Mouse (Mus musculus) megakaryocyte progenitor cell, adult 5-6 weeks (primary cell): ENCODE data around the gene Clstn3. TPM values are rescaled to one million over a fixed set of nuclear protein-coding genes. Genes with fewer than 3 reads are reported as not detected.
A peak's percentile ranks its signal among the peaks of the same experiment; 100 is the strongest.
"Not testable (repeated sequence)": the region's sequence is repeated elsewhere in the genome, so short reads cannot be mapped to it uniquely, and the experiment has no call there.

Experiments
- ATAC-seq: replicated peaks from 2 replicates; pipeline ENCODE4 v1.8.0; 2016; ENCODE audit warnings: mild to moderate bottlenecking, moderate TSS enrichment, inconsistent platforms; ENCODE audit not compliant: poor library complexity
- total RNA-seq, 2 experiments: library from RNA; stranded (forward) in 1 of 2; stranded (reverse) in 1 of 2; fragments of 157-497, 149-512 nt in 1 of 2; fragments of 200-1000 nt in 1 of 2; gene quantifications; 2 replicates each; pipeline versions ENCODE4 v1.2.3 to v1.2.4; 2015 to 2017

Gene Clstn3
- total RNA-seq (2015) = 5.1 and 8.7 TPM in 2 replicates
- total RNA-seq (2017) = 6.8 and 10.4 TPM in 2 replicates

GRCm38 (mm10) chr6:124464305-124465271 lies at the start of gene Clstn3:
Gene Clstn3 (minus strand): TSS chr6:124464794.
- ATAC-seq = peak; percentile 94

- ATAC-seq = peak; percentile 78
Observed at GRCm38 (mm10) chr6:124512355-124512836, 47.8 kb upstream of the Clstn3 start, which contains the start of gene C1ra. Gene C1ra (plus strand): TSS chr6:124512405.

- ATAC-seq = no peak
Observed at GRCm38 (mm10) chr6:124511936-124512335, 47.3 kb upstream of the Clstn3 start.

DNA sequence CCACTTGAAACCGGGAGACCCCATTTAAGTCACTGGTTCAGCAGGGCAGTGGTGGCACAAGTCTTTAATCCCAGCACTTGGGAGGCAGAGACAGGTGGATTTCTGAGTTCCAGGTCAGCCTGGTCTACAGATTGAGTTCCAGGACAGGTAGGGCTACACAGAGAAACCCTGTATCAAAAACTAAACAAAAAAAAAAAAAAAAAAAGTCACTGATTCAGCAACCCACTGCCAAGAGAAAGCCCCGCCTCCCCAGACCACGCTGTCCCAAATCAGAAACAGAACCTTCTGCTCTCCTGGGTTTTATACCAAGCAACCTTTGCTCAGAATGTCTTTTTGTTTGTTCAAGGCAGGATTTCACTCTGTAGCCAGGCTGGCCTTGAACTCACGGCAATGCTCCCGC lies 44.6 kb upstream of the Clstn3 start:
- ATAC-seq = not testable (repeated sequence)

DNA sequence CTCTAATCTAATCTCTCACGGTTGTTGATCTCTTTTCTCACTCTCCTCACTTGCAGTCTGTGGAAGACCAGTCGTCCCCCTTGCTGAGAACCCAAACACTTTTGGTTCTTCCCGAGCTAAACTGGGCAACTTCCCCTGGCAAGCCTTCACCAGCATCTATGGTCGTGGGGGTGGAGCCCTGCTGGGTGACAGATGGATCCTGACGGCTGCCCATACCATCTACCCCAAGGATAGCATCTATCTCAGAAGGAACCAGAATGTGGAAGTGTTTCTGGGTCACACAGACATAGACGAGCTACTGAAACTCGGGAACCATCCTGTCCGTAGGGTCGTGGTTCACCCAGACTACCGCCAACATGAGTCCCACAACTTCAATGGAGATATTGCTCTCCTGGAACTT lies 43.7 kb upstream of the Clstn3 start:
- 0 out of 2 replicates have a peak, but pooled peaks have one; percentile 29 for ATAC-seq

GRCm38 (mm10) chr6:124506991-124507390 lies 42.4 kb upstream of the Clstn3 start:
- ATAC-seq = no peak

DNA sequence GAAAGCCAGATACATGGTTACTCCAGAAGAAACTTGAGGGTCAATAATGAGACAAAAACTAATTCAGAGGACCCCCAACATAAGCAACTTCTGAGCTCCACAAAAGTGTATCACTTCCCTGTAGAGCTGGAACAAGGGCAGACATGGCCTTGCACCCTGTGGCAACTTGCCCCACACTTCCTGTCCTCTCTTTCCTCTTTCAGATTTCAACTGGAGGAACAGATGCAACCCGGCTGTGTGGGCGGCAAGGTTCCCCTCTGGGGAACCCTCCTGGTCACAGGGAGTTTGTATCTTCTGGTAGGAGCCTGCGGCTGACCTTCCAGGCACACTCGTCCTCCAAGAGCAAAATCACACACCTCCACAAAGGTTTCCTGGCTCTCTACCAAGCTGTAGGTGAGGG lies 40.4 kb upstream of the Clstn3 start:
- ATAC-seq = peak; percentile 96

DNA sequence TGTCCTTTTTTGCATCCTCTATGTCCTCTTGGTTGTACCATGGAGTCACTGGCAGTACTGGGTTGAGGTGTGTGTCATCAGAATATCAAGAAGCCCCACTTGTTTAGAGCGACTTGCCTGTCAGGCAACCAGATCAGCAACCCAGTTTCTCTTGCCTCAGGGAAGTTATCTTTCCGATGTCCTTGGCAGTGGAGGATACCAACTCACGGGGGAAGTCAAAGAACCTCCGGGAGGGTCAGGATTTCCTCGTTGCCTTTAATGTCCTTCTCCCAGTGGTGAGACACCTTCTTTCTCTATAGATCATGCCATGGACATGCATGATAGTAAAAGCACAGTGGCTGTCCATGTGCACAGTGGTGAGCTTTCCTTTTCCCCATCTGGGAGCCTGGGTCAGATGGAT lies 37.4 kb upstream of the Clstn3 start:
- ATAC-seq = no peak

GRCm38 (mm10) chr6:124501473-124501872 lies 36.9 kb upstream of the Clstn3 start:
- no peak for ATAC-seq

DNA sequence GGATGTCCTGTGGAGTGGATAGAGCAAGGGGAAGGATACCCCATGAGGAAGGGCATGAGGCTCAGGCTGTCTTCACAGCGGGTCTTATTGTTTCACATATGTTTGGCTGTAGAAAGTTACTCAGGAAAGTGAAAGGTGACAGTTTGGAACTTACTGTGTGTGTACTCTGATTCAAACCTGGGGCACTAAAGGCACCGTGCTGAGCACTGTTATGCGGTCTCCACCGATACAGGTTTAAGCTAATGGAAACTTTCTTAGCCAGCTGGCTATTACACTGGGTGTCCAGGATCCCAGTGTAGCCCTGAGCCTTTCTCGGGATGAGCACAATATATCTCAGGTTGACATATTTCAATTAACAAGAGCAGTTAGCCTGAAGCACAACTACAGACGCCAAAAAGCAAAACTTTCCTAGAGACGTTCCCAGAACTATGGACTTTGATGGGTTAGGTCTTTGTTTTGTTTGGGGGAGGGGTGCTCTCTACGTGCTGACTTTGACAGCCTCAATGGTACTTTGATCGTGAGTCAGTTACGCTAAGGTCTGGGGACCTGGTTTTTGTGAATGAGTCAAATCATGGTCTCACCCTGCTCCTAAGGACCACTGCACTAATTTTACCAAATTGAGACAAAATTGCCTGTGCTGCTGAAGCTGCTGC lies 35.4 kb upstream of the Clstn3 start:
- no peak for ATAC-seq

- peak; percentile 53 for ATAC-seq
Observed at GRCm38 (mm10) chr6:124496054-124496453, 31.5 kb upstream of the Clstn3 start.

DNA sequence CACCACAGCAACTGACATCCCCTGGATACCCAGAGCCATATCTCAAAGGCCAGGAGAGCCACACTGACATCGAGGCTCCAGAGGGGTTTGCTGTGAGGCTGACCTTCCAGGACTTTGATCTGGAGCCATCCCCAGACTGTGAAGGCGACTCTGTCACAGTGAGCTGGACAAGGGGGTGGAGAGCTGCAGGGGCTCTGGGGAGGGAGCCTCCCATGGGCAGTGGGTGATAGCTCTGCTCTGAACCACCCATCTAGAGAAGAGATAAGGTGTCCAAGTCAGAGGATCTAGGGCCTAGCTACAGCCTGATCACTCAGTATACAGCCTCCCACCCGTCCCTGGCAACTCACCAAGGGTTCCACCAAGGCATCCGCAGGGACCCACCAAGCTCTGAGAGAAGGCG lies 29.3 kb upstream of the Clstn3 start:
- ATAC-seq = no peak

GRCm38 (mm10) chr6:124492842-124493561 lies 28.4 kb upstream of the Clstn3 start, which contains the start of gene C1rl:
Gene C1rl (plus strand): TSS chr6:124493113.
- ATAC-seq = peak; percentile 88

DNA sequence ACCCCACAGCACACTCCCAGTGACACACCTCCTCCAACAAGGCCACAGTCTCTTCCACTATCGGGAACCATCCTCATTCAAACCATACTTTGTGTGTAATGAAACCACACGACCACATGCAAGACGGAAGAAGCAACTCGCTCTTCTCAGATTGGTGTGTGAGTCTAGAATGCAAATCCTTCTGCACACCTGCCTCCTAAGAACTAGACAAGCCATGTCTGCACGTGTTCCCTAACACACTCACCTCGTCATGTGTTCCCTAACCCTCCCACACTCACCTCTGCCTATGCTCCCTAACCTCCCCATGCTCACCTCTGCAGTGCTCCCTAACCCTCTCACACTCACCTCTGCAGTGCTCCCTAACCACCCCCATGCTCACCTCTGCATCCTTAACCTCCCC lies 26.8 kb upstream of the Clstn3 start:
- ATAC-seq = no peak

GRCm38 (mm10) chr6:124488952-124489351 lies 24.4 kb upstream of the Clstn3 start:
- ATAC-seq = no peak

DNA sequence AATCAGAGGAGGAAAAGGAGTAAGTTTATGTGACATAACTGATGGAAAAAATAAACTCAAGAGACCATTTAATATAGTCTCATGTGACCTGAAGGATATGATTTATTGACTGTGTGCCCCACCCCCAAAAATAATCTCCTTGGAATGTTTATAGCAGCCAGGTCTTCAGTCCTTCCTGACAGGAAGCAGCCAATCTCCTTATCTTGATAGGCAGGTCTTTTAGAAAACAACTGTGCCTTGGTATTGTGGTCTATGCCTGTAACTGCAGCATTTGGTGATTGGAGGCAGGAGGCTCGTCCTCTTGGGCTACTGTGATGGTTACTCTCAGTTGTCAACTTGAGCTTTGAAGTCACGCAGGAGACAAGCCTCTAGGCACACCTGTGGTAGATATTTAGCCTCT lies 22.9 kb upstream of the Clstn3 start:
- peak; percentile 60; the same call in 1 of the 2 replicates for ATAC-seq

- ATAC-seq = no peak
Observed at GRCm38 (mm10) chr6:124485414-124486144, 21.0 kb upstream of the Clstn3 start.

DNA sequence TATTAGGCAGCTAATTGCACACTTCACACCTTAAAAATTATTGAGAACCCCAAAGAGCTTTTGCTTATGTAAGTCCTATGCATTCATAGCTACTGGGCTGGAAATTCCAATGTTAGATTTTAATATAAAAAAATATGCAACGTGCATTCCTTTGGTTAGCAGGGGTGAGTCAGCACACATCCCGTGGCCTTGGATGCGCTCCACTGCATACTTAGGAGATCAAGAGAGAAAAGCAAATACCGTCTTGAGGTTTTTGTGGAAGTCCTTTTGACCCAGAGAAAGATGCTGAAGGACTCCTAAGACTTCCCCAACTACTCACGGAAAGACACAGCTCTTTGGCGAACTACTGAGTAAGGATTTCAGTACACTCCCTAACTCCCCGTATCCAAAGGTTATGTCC lies 20.3 kb upstream of the Clstn3 start:
- no peak for ATAC-seq

DNA sequence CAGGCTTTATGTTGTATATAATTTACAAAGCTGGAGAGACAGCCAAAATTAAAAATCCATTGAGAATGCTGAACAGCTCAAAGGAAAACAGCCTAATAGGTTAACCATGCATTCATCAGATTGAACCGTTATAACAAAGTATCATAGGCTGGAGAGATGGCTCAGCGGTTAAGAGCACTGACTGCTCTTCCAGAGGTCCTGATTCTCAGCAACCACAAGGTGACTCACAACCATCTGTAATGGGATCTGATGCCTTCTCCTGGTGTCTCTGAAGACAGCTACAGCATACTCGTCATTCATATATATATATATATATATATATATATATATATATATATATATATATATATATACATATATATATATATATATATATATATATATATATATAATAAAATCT lies 19.2 kb upstream of the Clstn3 start:
- ATAC-seq = not testable (repeated sequence)

GRCm38 (mm10) chr6:124481571-124481970 lies 17.0 kb upstream of the Clstn3 start:
- peak; percentile 44 for ATAC-seq
